15 mouse cellular contexts compared by ENCODE assay signal in the genomic region with DNA sequence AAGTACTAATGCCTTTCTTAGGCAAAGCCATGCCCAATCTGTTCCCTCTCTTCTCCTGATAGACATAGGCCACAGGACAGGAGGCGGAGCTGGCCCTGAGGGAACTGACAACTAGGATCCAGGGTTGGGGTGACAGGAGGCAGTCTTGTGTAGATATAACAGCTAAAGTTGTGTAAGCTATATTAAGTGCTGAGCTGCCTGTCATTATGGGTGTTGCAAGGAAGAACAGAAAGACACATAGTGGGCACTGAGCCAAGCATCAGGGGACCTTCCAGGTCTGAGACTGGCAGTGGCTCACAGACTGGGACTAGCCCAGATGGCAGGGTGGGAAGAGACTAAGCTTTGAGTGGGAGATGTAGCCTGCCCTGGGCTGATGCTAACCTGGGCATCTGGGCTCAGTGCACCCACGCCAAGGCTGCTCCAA. TPM values are rescaled to one million over a fixed set of nuclear protein-coding genes. Genes with fewer than 3 reads are reported as not detected.
A peak's percentile ranks its signal among the peaks of the same experiment; 100 is the strongest.
DNase-seq lines count a peak whose midpoint lies in the region; ATAC-seq and TF ChIP-seq lines count a peak whose summit lies in the region.
"Had no signal": no experiment of that assay in that cellular context is flagged by ENCODE, and none has a peak within 500 bp of the region (broad histone marks: within the 10 kb centered on the region; RNA-seq: fewer than 3 reads in every experiment).

No protein-coding gene starts in this region.

- peaks cover 8% of the 10 kb centered on the region; the same call in 1 of the 2 replicates for H3K4me1 ChIP-seq in hindbrain, postnatal 0 days (ENCODE audit: insufficient read depth, low read length)
- no peaks in the 10 kb centered on the region for H3K4me1 ChIP-seq in hindbrain, embryonic 16.5 days (ENCODE audit: control insufficient read depth, insufficient read depth, low read depth, low read length)
- H3K4me1 ChIP-seq in megakaryocyte, embryonic 14.5 days: peaks cover 94% of the 10 kb centered on the region
- peaks cover 26% of the 10 kb centered on the region for H3K4me1 ChIP-seq in limb, embryonic 10.5 days
- H3K4me1 ChIP-seq: embryonic facial prominence, embryonic 12.5 days; hindbrain, embryonic 12.5 days had no signal

- no peak overlapping the region for H3K4me3 ChIP-seq in hindbrain, postnatal 0 days (ENCODE audit: low read length)
- H3K4me3 ChIP-seq in hindbrain, embryonic 16.5 days (ENCODE audit: low read length): no peak overlapping the region
- H3K4me3 ChIP-seq in megakaryocyte, embryonic 14.5 days (replicated peaks): peak overlapping the region; percentile 19
- H3K4me3 ChIP-seq in limb, embryonic 10.5 days: no peak overlapping the region
- H3K4me3 ChIP-seq: embryonic facial prominence, embryonic 12.5 days; hindbrain, embryonic 12.5 days had no signal

- 72% methylated on average over 2 of the region's 2 CpGs for WGBS in hindbrain, postnatal 0 days
- WGBS in hindbrain, embryonic 16.5 days: 75% methylated on average over 2 of the region's 2 CpGs
- 76% methylated on average over 2 of the region's 2 CpGs for WGBS in limb, embryonic 10.5 days

- no peak for ATAC-seq in hindbrain, postnatal 0 days
- no peak for ATAC-seq in hindbrain, embryonic 16.5 days
- ATAC-seq in megakaryocyte, adult 5-6 weeks (ENCODE audit: poor library complexity, severe bottlenecking): no peak

- peak; percentile 58 for DNase-seq in adrenal gland, postnatal 14 days
- DNase-seq in adrenal gland, postnatal 36 days: no peak
- peak; percentile 26 for DNase-seq in hindbrain, postnatal 0 days (ENCODE audit: low spot score)
- no peak for DNase-seq in limb, embryonic 10.5 days (ENCODE audit: low spot score)
- no peak for DNase-seq in urinary bladder, adult 18-20 months (ENCODE audit: low spot score in 2 of 2)
- DNase-seq: cerebellum, adult 2 months; kidney, adult 8-10 months; retina, postnatal 1 day had no signal

- H3K9me3 ChIP-seq in hindbrain, postnatal 0 days (ENCODE audit: low read length): no peaks in the 10 kb centered on the region
- H3K9me3 ChIP-seq in hindbrain, embryonic 16.5 days (ENCODE audit: control insufficient read depth, low read length): no peaks in the 10 kb centered on the region
- H3K9me3 ChIP-seq in megakaryocyte, embryonic 14.5 days: no peaks in the 10 kb centered on the region
- no peaks in the 10 kb centered on the region for H3K9me3 ChIP-seq in limb, embryonic 10.5 days (replicated peaks)
- H3K9me3 ChIP-seq: embryonic facial prominence, embryonic 12.5 days; hindbrain, embryonic 12.5 days had no signal

- H3K4me2 ChIP-seq in hindbrain, postnatal 0 days (ENCODE audit: low read depth, low read length): no peak overlapping the region
- H3K4me2 ChIP-seq in hindbrain, embryonic 16.5 days (ENCODE audit: low read length): no peak overlapping the region
- H3K4me2 ChIP-seq: embryonic facial prominence, embryonic 12.5 days; hindbrain, embryonic 12.5 days; midbrain, embryonic 11.5 days had no signal

- no peaks in the 10 kb centered on the region for H3K27me3 ChIP-seq in hindbrain, postnatal 0 days (ENCODE audit: insufficient read depth, low read length)
- H3K27me3 ChIP-seq in hindbrain, embryonic 16.5 days (replicated peaks; ENCODE audit: control insufficient read depth, insufficient read depth, low read length): no peaks in the 10 kb centered on the region
- peaks cover 16% of the 10 kb centered on the region for H3K27me3 ChIP-seq in megakaryocyte, embryonic 14.5 days (replicated peaks)
- H3K27me3 ChIP-seq in limb, embryonic 10.5 days (ENCODE audit: low read depth, poor library complexity, severe bottlenecking): no peaks in the 10 kb centered on the region
- H3K27me3 ChIP-seq: embryonic facial prominence, embryonic 12.5 days; hindbrain, embryonic 12.5 days had no signal

- H3K9ac ChIP-seq in hindbrain, postnatal 0 days (replicated peaks; ENCODE audit: low read length): no peak overlapping the region
- H3K9ac ChIP-seq in hindbrain, embryonic 16.5 days (ENCODE audit: low read depth, low read length): no peak overlapping the region
- H3K9ac ChIP-seq: embryonic facial prominence, embryonic 12.5 days; hindbrain, embryonic 12.5 days had no signal

- no peak for TF ChIP-seq CTCF in hindbrain, postnatal 0 days (IDR thresholded peaks at IDR 0.05; ENCODE audit: low read depth)

- H3K27ac ChIP-seq in hindbrain, postnatal 0 days: no peak overlapping the region
- H3K27ac ChIP-seq in hindbrain, embryonic 16.5 days (ENCODE audit: low read depth, low read length): no peak overlapping the region
- H3K27ac ChIP-seq in limb, embryonic 10.5 days: peak overlapping the region; percentile 44
- H3K27ac ChIP-seq: embryonic facial prominence, embryonic 12.5 days; hindbrain, embryonic 12.5 days had no signal

- H3K36me3 ChIP-seq in hindbrain, postnatal 0 days (ENCODE audit: insufficient read depth, low read length): no peaks in the 10 kb centered on the region
- no peaks in the 10 kb centered on the region for H3K36me3 ChIP-seq in hindbrain, embryonic 16.5 days (ENCODE audit: control insufficient read depth, insufficient read depth, low read length)
- H3K36me3 ChIP-seq in megakaryocyte, embryonic 14.5 days (replicated peaks; ENCODE audit: low read length): peaks cover 68% of the 10 kb centered on the region
- H3K36me3 ChIP-seq in limb, embryonic 10.5 days: no peaks in the 10 kb centered on the region
- H3K36me3 ChIP-seq: embryonic facial prominence, embryonic 12.5 days; hindbrain, embryonic 12.5 days had no signal

RNA-seq across cellular contexts. Expression of a gene that starts 30.0 kb away (rescaled TPM):
- total RNA-seq in adrenal gland, postnatal 14 days (2021): 15.1 and 81.2 TPM in 2 replicates
- 1 to 10 TPM; 7.8 to 9.2 TPM for total RNA-seq in adrenal gland, postnatal 36 days (2021)
- 14.2 and 22.3 TPM in 2 replicates for total RNA-seq in hindbrain, postnatal 0 days (2014; rRNA removed)
- 10.4 and 10.8 TPM in 2 replicates for polyA plus RNA-seq in hindbrain, postnatal 0 days (2015; fragmentation: Nextera tagmentation; extraction: Ambion mirVana)
- 9.1 and 10.2 TPM in 2 replicates for polyA plus RNA-seq in hindbrain, embryonic 16.5 days (2015; fragmentation: Nextera tagmentation; extraction: Ambion mirVana)
- 505 and 531 TPM in 2 replicates for polyA plus RNA-seq in megakaryocyte, embryonic 14.5 days (2012; ENCODE audit: insufficient read depth, low replicate concordance)
- not detected in 2 replicates for total RNA-seq in megakaryocyte, adult 5-6 weeks (2015)
- 2.0 TPM in 1 of 2 replicates, not detected in the other for total RNA-seq in megakaryocyte, adult 5-6 weeks (2017)
- polyA plus RNA-seq in limb, embryonic 10.5 days (2016; fragmentation: Nextera tagmentation; extraction: Ambion mirVana): 2.5 and 3.1 TPM in 2 replicates

RNA-seq across cellular contexts. Expression of a gene that starts 53.1 kb away (rescaled TPM):
- 334 and 392 TPM in 2 replicates for total RNA-seq in adrenal gland, postnatal 14 days (2021)
- total RNA-seq in adrenal gland, postnatal 36 days (2021): 100 to 1,000 TPM; 276 to 331 TPM
- total RNA-seq in hindbrain, postnatal 0 days (2014; rRNA removed): 14.0 and 16.5 TPM in 2 replicates
- polyA plus RNA-seq in hindbrain, postnatal 0 days (2015; fragmentation: Nextera tagmentation; extraction: Ambion mirVana): 9.3 and 11.2 TPM in 2 replicates
- polyA plus RNA-seq in hindbrain, embryonic 16.5 days (2015; fragmentation: Nextera tagmentation; extraction: Ambion mirVana): 4.9 and 5.8 TPM in 2 replicates
- not detected in 2 replicates for polyA plus RNA-seq in megakaryocyte, embryonic 14.5 days (2012; ENCODE audit: insufficient read depth, low replicate concordance)
- total RNA-seq in megakaryocyte, adult 5-6 weeks (2015): not detected in 2 replicates
- total RNA-seq in megakaryocyte, adult 5-6 weeks (2017): not detected in 2 replicates
- not detected in 2 replicates for polyA plus RNA-seq in limb, embryonic 10.5 days (2016; fragmentation: Nextera tagmentation; extraction: Ambion mirVana)
- total RNA-seq: gastrocnemius, adult 18-20 months had no signal

Comparison
In these comparisons a context has a peak if more than half of its experiments do, and no peak if none do; other contexts are left out.
1. DNase-seq: peak in adrenal gland, postnatal 14 days (single experiment) and hindbrain, postnatal 0 days (single experiment); none in adrenal gland, postnatal 36 days (0 of 2), limb, embryonic 10.5 days (single experiment) and urinary bladder, adult 18-20 months (0 of 2).
2. RNA of a gene that starts 53.1 kb away (total RNA-seq): 334 to 392 TPM in adrenal gland, postnatal 14 days, 276 to 331 TPM in adrenal gland, postnatal 36 days and 14.0 to 16.5 TPM in hindbrain, postnatal 0 days; not detected in megakaryocyte, adult 5-6 weeks; every median in the first group is over 10 times any median in the second.